Mouse (Mus musculus): Measurements from ENCODE around the gene Bsdc1.
"Not testable (repeated sequence)": the region's sequence is repeated elsewhere in the genome, so short reads cannot be mapped to it uniquely, and the experiment has no call there.

The Bsdc1 gene

GRCm38 (mm10) chr4:129461183-129461960, at the start of gene Bsdc1:
Bsdc1 (plus strand) TSS chr4:129461581.
- DNase-seq (ENCODE audit: low spot score in 2 of 2), result peak; percentile 99 to 100

GRCm38 (mm10) chr4:129415892-129416291, 45.5 kb upstream of the Bsdc1 start:
- no peak for DNase-seq (ENCODE audit: low spot score in 2 of 2)

GRCm38 (mm10) chr4:129416478-129416877, 44.9 kb upstream of the Bsdc1 start:
- no peak for DNase-seq (ENCODE audit: low spot score in 2 of 2)

- DNase-seq (ENCODE audit: low spot score in 2 of 2), result no peak
These were observed 43.1 kb upstream of the Bsdc1 start for GRCm38 (mm10) chr4:129418321-129418720.

GRCm38 (mm10) chr4:129440340-129441063, 20.9 kb upstream of the Bsdc1 start, which contains the start of gene Zbtb8b:
Zbtb8b (minus strand) TSS chr4:129440853.
- DNase-seq (ENCODE audit: low spot score in 2 of 2), result peak; percentile 90 to 94

GRCm38 (mm10) chr4:129441145-129441544, 20.2 kb upstream of the Bsdc1 start:
- no peak for DNase-seq (ENCODE audit: low spot score in 2 of 2)

GRCm38 (mm10) chr4:129447360-129447759, 14.0 kb upstream of the Bsdc1 start:
- DNase-seq (ENCODE audit: low spot score in 2 of 2), result no peak

GRCm38 (mm10) chr4:129447778-129448563, 13.4 kb upstream of the Bsdc1 start:
- no peak for DNase-seq (ENCODE audit: low spot score in 2 of 2)

GRCm38 (mm10) chr4:129448713-129449112, 12.7 kb upstream of the Bsdc1 start:
- DNase-seq (ENCODE audit: low spot score in 2 of 2), result no peak

- no peak for DNase-seq (ENCODE audit: low spot score in 2 of 2)
These were observed 10.5 kb upstream of the Bsdc1 start for GRCm38 (mm10) chr4:129450851-129451250.

GRCm38 (mm10) chr4:129451471-129452169, 9.8 kb upstream of the Bsdc1 start:
- no peak for DNase-seq (ENCODE audit: low spot score in 2 of 2)

GRCm38 (mm10) chr4:129455265-129455664, 6.1 kb upstream of the Bsdc1 start:
- peak; percentile 74 to 80 for DNase-seq (ENCODE audit: low spot score in 2 of 2)

- no peak for DNase-seq (ENCODE audit: low spot score in 2 of 2)
These were observed 5.3 kb upstream of the Bsdc1 start for GRCm38 (mm10) chr4:129456126-129456525.

- DNase-seq (ENCODE audit: low spot score in 2 of 2), result not testable (repeated sequence)
These were observed 4.1 kb upstream of the Bsdc1 start for GRCm38 (mm10) chr4:129457311-129457710.

GRCm38 (mm10) chr4:129459726-129460125, 1.7 kb upstream of the Bsdc1 start:
- no peak for DNase-seq (ENCODE audit: low spot score in 2 of 2)

- no peak for DNase-seq (ENCODE audit: low spot score in 2 of 2)
These were observed 576 bp upstream of the Bsdc1 start for GRCm38 (mm10) chr4:129460827-129461182.

- DNase-seq (ENCODE audit: low spot score in 2 of 2), result no peak
These were observed 737 bp downstream of the Bsdc1 start for GRCm38 (mm10) chr4:129462118-129462517.

GRCm38 (mm10) chr4:129463097-129464059, 2.0 kb downstream of the Bsdc1 start:
- DNase-seq (ENCODE audit: low spot score in 2 of 2), result no peak

GRCm38 (mm10) chr4:129464286-129464815, 3.0 kb downstream of the Bsdc1 start:
- DNase-seq (ENCODE audit: low spot score in 2 of 2), result no peak

GRCm38 (mm10) chr4:129476047-129476446, 14.7 kb downstream of the Bsdc1 start:
- no peak for DNase-seq (ENCODE audit: low spot score in 2 of 2)

Data from right cerebral cortex, postnatal 10 days (tissue).